Mouse (Mus musculus) midbrain, embryonic 11.5 days (tissue): ENCODE measurements around the gene Tspoap1. TPM values are rescaled to one million over a fixed set of nuclear protein-coding genes. Genes with fewer than 3 reads are reported as not detected.

Experiments
- ATAC-seq: fragments of 200-750 bp; cut with Nextera tagmentation; 2 replicates; pipeline ENCODE4 v1.8.0; 2017; ENCODE audit warnings: moderate TSS enrichment, moderate library complexity; ENCODE audit not compliant: low FRiP score
- DNase-seq: peaks from one replicate; pipeline ENCODE4 v3.0.0; 2015; ENCODE audit warnings: low spot score; ENCODE audit errors: missing footprints
- H3K27ac ChIP-seq: fragments of 300-500 bp; sonication (generic); 2 replicates; pipeline ENCODE4 v1.5.1; 2014; ENCODE audit warnings: low read depth, low read length
- H3K27me3 ChIP-seq: fragments of 300-500 bp; sonication (generic); 2 replicates; pipeline ENCODE4 v1.6.1; 2014; ENCODE audit warnings: mild to moderate bottlenecking, low read length, moderate library complexity, mixed read lengths; ENCODE audit not compliant: control insufficient read depth, insufficient read depth
- H3K36me3 ChIP-seq: fragments of 300-500 bp; sonication (generic); 2 replicates; pipeline ENCODE4 v1.6.1; 2014; ENCODE audit warnings: mild to moderate bottlenecking, low read length, moderate library complexity, mixed read lengths; ENCODE audit not compliant: control insufficient read depth, insufficient read depth
- H3K4me1 ChIP-seq: fragments of 300-500 bp; sonication (generic); 2 replicates; pipeline ENCODE4 v1.6.1; 2014; ENCODE audit warnings: low read length; ENCODE audit not compliant: control insufficient read depth, insufficient read depth
- H3K4me2 ChIP-seq: fragments of 300-500 bp; sonication (generic); 2 replicates; pipeline ENCODE4 v1.6.1; 2014; ENCODE audit warnings: mild to moderate bottlenecking, moderate library complexity
- H3K4me3 ChIP-seq: fragments of 300-500 bp; sonication (generic); 2 replicates; pipeline ENCODE4 v1.5.1; 2014; ENCODE audit warnings: low read depth, low read length
- H3K9ac ChIP-seq: fragments of 300-500 bp; sonication (generic); 2 replicates; pipeline ENCODE4 v1.6.1; 2014; ENCODE audit warnings: low read length
- H3K9me3 ChIP-seq: fragments of 300-500 bp; sonication (generic); 2 replicates; pipeline ENCODE4 v1.6.1; 2016; ENCODE audit warnings: low read length; ENCODE audit not compliant: control insufficient read depth
- WGBS: fragments of 180-500 bp; shearing (Covaris S2); extraction: QIAGEN DNeasy Blood & Tissue Kit; methylation state at CpG from one replicate; pipeline ENCODE4 v1.1.7; 2014; 5-methylcytosine and 5-hydroxymethylcytosine counted together
- polyA plus RNA-seq: library from polyadenylated mRNA; unstranded; fragments of >200 nt; fragmentation: Nextera tagmentation; extraction: Ambion mirVana; gene quantifications from 2 replicates; pipeline ENCODE4 v1.2.1, GENCODE M21; 2014

The Tspoap1 gene
- polyA plus RNA-seq, 1 experiment from 2014 or later: 7.0 TPM

GRCm38 (mm10) chr11:87778915-87779314, 18.6 kb downstream of the Tspoap1 start:
- Histone ChIP-seq H3K9me3 (no peaks in the 10 kb centered on the region), H3K4me2 (peak overlapping the region; percentile 66), H3K9ac (peak overlapping the region; percentile 63), H3K4me3 (0 out of 2 replicates have a peak overlapping the region, but pooled peaks have one; percentile 24), H3K27ac (no peak overlapping the region), H3K36me3 (no peaks in the 10 kb centered on the region), H3K27me3 (no peaks in the 10 kb centered on the region; the same call in none of the 2 replicates), H3K4me1 (peaks cover 12% of the 10 kb centered on the region)
- ATAC-seq (0 out of 2 replicates have a peak, but pooled peaks have one; percentile 26), DNase-seq (no peak)
- WGBS: 38% methylated on average over 12 of the region's 12 CpGs

GRCm38 (mm10) chr11:87779392-87779791, 19.1 kb downstream of the Tspoap1 start:
- H3K9me3 ChIP-seq: no peaks in the 10 kb centered on the region
- no peak overlapping the region for H3K9ac ChIP-seq
- no peak for DNase-seq
- ATAC-seq: no peak
- 83% methylated on average over 4 of the region's 4 CpGs for WGBS
- no peaks in the 10 kb centered on the region for H3K36me3 ChIP-seq
- no peak overlapping the region for H3K27ac ChIP-seq
- H3K4me1 ChIP-seq: peaks cover 12% of the 10 kb centered on the region
- no peak overlapping the region for H3K4me3 ChIP-seq
- H3K27me3 ChIP-seq: no peaks in the 10 kb centered on the region; the same call in none of the 2 replicates
- H3K4me2 ChIP-seq: no peak overlapping the region

- no peaks in the 10 kb centered on the region; the same call in none of the 2 replicates for H3K27me3 ChIP-seq
- H3K36me3 ChIP-seq: no peaks in the 10 kb centered on the region
- no peaks in the 10 kb centered on the region for H3K9me3 ChIP-seq
- H3K4me3 ChIP-seq: no peak overlapping the region
- no peak overlapping the region for H3K27ac ChIP-seq
- ATAC-seq: no peak
- peaks cover 12% of the 10 kb centered on the region for H3K4me1 ChIP-seq
- no peak overlapping the region for H3K9ac ChIP-seq
- H3K4me2 ChIP-seq: no peak overlapping the region
- 90% methylated on average over 8 of the region's 8 CpGs for WGBS
- DNase-seq: no peak
Measured at GRCm38 (mm10) chr11:87780130-87780529, 19.8 kb downstream of the Tspoap1 start.

- H3K9me3 ChIP-seq: no peaks in the 10 kb centered on the region
- no peaks in the 10 kb centered on the region for H3K27me3 ChIP-seq
- DNase-seq: no peak
- H3K4me2 ChIP-seq: no peak overlapping the region
- no peak overlapping the region for H3K4me3 ChIP-seq
- H3K27ac ChIP-seq: no peak overlapping the region
- no peak for ATAC-seq
- H3K4me1 ChIP-seq: no peaks in the 10 kb centered on the region
- no peak overlapping the region for H3K9ac ChIP-seq
- WGBS: 86% methylated on average over 6 of the region's 6 CpGs
- H3K36me3 ChIP-seq: no peaks in the 10 kb centered on the region
Measured at GRCm38 (mm10) chr11:87790088-87790487, 29.7 kb downstream of the Tspoap1 start.

GRCm38 (mm10) chr11:87793460-87793859, 33.1 kb downstream of the Tspoap1 start, which contains the start of gene Mpo:
Gene Mpo, plus strand, starts transcription at chr11:87793581.
- Histone ChIP-seq H3K4me2 (no peak within 1 kb of the TSS), H3K27me3 (no peaks in the 10 kb centered on the region), H3K9ac (no peak within 1 kb of the TSS), H3K9me3 (no peaks in the 10 kb centered on the region), H3K4me3 (no peak within 1 kb of the TSS), H3K36me3 (no peaks in the 10 kb centered on the region), H3K4me1 (0 out of 2 replicates have a peak, but pooled peaks cover 3% of the 10 kb centered on the region), H3K27ac (no peak within 1 kb of the TSS)
- 78% methylated on average over 3 of the region's 3 CpGs for WGBS
- no peak for DNase-seq
- ATAC-seq: no peak

GRCm38 (mm10) chr11:87801711-87802275, 41.5 kb downstream of the Tspoap1 start:
- H3K27me3 ChIP-seq: no peaks in the 10 kb centered on the region
- H3K9me3 ChIP-seq: no peaks in the 10 kb centered on the region
- H3K4me2 ChIP-seq: no peak overlapping the region
- WGBS: 86% methylated on average over 22 of the region's 22 CpGs
- no peak for ATAC-seq
- no peak overlapping the region for H3K9ac ChIP-seq
- no peaks in the 10 kb centered on the region for H3K36me3 ChIP-seq
- H3K4me3 ChIP-seq: no peak overlapping the region
- DNase-seq: no peak
- no peak overlapping the region for H3K27ac ChIP-seq
- 0 out of 2 replicates have a peak, but pooled peaks cover 3% of the 10 kb centered on the region for H3K4me1 ChIP-seq

- Histone ChIP-seq H3K36me3 (no peaks in the 10 kb centered on the region), H3K4me2 (no peak overlapping the region), H3K4me3 (no peak overlapping the region), H3K4me1 (no peaks in the 10 kb centered on the region), H3K9me3 (no peaks in the 10 kb centered on the region), H3K9ac (no peak overlapping the region), H3K27ac (no peak overlapping the region), H3K27me3 (no peaks in the 10 kb centered on the region)
- 46% methylated on average over 14 of the region's 14 CpGs for WGBS
- peak; percentile 87 for DNase-seq
- no peak for ATAC-seq
Measured at GRCm38 (mm10) chr11:87802621-87803020, 42.3 kb downstream of the Tspoap1 start.

- H3K9ac ChIP-seq: no peak overlapping the region
- H3K4me2 ChIP-seq: no peak overlapping the region
- H3K27me3 ChIP-seq: no peaks in the 10 kb centered on the region
- no peak overlapping the region for H3K27ac ChIP-seq
- DNase-seq (no peak), ATAC-seq (no peak)
- WGBS: 69% methylated on average over 1 of the region's 1 CpGs
- H3K36me3 ChIP-seq: no peaks in the 10 kb centered on the region
- no peaks in the 10 kb centered on the region for H3K4me1 ChIP-seq
- no peak overlapping the region for H3K4me3 ChIP-seq
- no peaks in the 10 kb centered on the region for H3K9me3 ChIP-seq
Measured at GRCm38 (mm10) chr11:87805448-87805847, 45.1 kb downstream of the Tspoap1 start.

- no peak overlapping the region for H3K4me3 ChIP-seq
- H3K27me3 ChIP-seq: no peaks in the 10 kb centered on the region
- 83% methylated on average over 6 of the region's 6 CpGs for WGBS
- H3K4me2 ChIP-seq: no peak overlapping the region
- no peaks in the 10 kb centered on the region for H3K9me3 ChIP-seq
- DNase-seq: no peak
- no peaks in the 10 kb centered on the region for H3K36me3 ChIP-seq
- H3K9ac ChIP-seq: no peak overlapping the region
- no peak for ATAC-seq
- H3K4me1 ChIP-seq: no peaks in the 10 kb centered on the region
- H3K27ac ChIP-seq: no peak overlapping the region
Measured at GRCm38 (mm10) chr11:87807433-87807832, 47.1 kb downstream of the Tspoap1 start.
